ENCODE assay signal across 8 mouse cellular contexts in genomic region chr17:29457795-29458560, GRCm38 (mm10). TPM values are rescaled to one million over a fixed set of nuclear protein-coding genes. Genes with fewer than 3 reads are reported as not detected.
A peak's percentile ranks its signal among the peaks of the same experiment; 100 is the strongest.
DNase-seq lines count a peak whose midpoint lies in the region; ATAC-seq and TF ChIP-seq lines count a peak whose summit lies in the region.

No protein-coding gene starts in this region.

- no peak for ATAC-seq in neural tube, embryonic 15.5 days (ENCODE audit: low FRiP score)
- peak; percentile 35; the same call in 1 of the 2 replicates for ATAC-seq in stomach, postnatal 0 days (ENCODE audit: low FRiP score, low TSS enrichment)

- intact Hi-C loops in heart, postnatal 25 days (cut with DNase I): loop anchor here (2.0 to 5.0 kb wide), 2 partner anchors 33 to 36 kb away; partner anchors contain the start of gene Pim1
- intact Hi-C loops in left cerebral cortex, postnatal 10 days (cut with DNase I): no loop called here

- peaks cover 17% of the 10 kb centered on the region for H3K4me1 ChIP-seq in neural tube, embryonic 15.5 days
- H3K4me1 ChIP-seq in stomach, postnatal 0 days (replicated peaks; ENCODE audit: control insufficient read depth, insufficient read depth): peaks cover 6% of the 10 kb centered on the region; the same call in 1 of the 2 replicates

- peak; percentile 50 for DNase-seq in neural tube, embryonic 10.5 days (ENCODE audit: extremely low spot score, low spot score)
- DNase-seq in fat pad, adult 2 months (ENCODE audit: extremely low read depth, low read depth, low spot score): peak; percentile 21
- DNase-seq in heart, postnatal 25 days (ENCODE audit: low spot score): peak; percentile 62
- DNase-seq in stomach, postnatal 0 days (ENCODE audit: low spot score): no peak
- no peak for DNase-seq in left cerebral cortex, postnatal 10 days (ENCODE audit: extremely low spot score in 1 of 2, low spot score in 2 of 2)
- DNase-seq in layer of hippocampus, postnatal 36 days: no peak
- no peak for DNase-seq in testis, postnatal 10 days (ENCODE audit: low spot score)

- no peak for TF ChIP-seq CTCF in stomach, postnatal 0 days (IDR thresholded peaks at IDR 0.05; ENCODE audit: low read depth)

- no peaks in the 10 kb centered on the region for H3K9me3 ChIP-seq in neural tube, embryonic 15.5 days (replicated peaks)
- H3K9me3 ChIP-seq in stomach, postnatal 0 days (ENCODE audit: control insufficient read depth, low read length): no peaks in the 10 kb centered on the region

- H3K27ac ChIP-seq in neural tube, embryonic 15.5 days (replicated peaks): no peak overlapping the region
- H3K27ac ChIP-seq in stomach, postnatal 0 days (replicated peaks): peak overlapping the region; percentile 79

- no peak overlapping the region for H3K4me2 ChIP-seq in neural tube, embryonic 15.5 days
- H3K4me2 ChIP-seq in stomach, postnatal 0 days (replicated peaks; ENCODE audit: low read depth): no peak overlapping the region

- TF ChIP-seq EP300 in stomach, postnatal 0 days (optimal IDR thresholded peaks at IDR 0.05): no peak

- H3K9ac ChIP-seq in neural tube, embryonic 15.5 days (replicated peaks): no peak overlapping the region
- peak overlapping the region; percentile 18; the same call in 1 of the 2 replicates for H3K9ac ChIP-seq in stomach, postnatal 0 days (ENCODE audit: low read length)

- H3K27me3 ChIP-seq in neural tube, embryonic 15.5 days (replicated peaks): no peaks in the 10 kb centered on the region
- no peaks in the 10 kb centered on the region; the same call in 1 of the 2 replicates for H3K27me3 ChIP-seq in stomach, postnatal 0 days (ENCODE audit: control insufficient read depth, insufficient read depth, low read length)

- whole genome bisulfite sequencing in neural tube, embryonic 15.5 days: 40% methylated on average over 11 of the region's 11 CpGs
- WGBS in stomach, postnatal 0 days: 51% methylated on average over 11 of the region's 11 CpGs

- H3K4me3 ChIP-seq in neural tube, embryonic 15.5 days (replicated peaks): no peak overlapping the region
- H3K4me3 ChIP-seq in stomach, postnatal 0 days (ENCODE audit: low read depth, low read length): no peak overlapping the region

- no peaks in the 10 kb centered on the region for H3K36me3 ChIP-seq in neural tube, embryonic 15.5 days
- H3K36me3 ChIP-seq in stomach, postnatal 0 days (ENCODE audit: control insufficient read depth, insufficient read depth, low read length): no peaks in the 10 kb centered on the region

RNA-seq across cellular contexts. Expression of gene Pim1, which starts 32.6 kb away (rescaled TPM):
- polyA plus RNA-seq in neural tube, embryonic 15.5 days (2015; fragmentation: Nextera tagmentation; extraction: Ambion mirVana): 9.0 and 15.8 TPM in 2 replicates
- 10 to 100 TPM; 22.1 to 32.7 TPM for total RNA-seq in heart, postnatal 25 days (2021)
- polyA plus RNA-seq in stomach, postnatal 0 days (2015; fragmentation: Nextera tagmentation; extraction: Ambion mirVana): 28.6 and 32.8 TPM in 2 replicates
- total RNA-seq in left cerebral cortex, postnatal 10 days (2021): 1 to 10 TPM; 3.7 to 5.2 TPM
- total RNA-seq in layer of hippocampus, postnatal 36 days (2021): 1 to 10 TPM; 3.7 to 5.9 TPM

Comparison
In these comparisons a context has a peak if more than half of its experiments do, and no peak if none do; other contexts are left out.
1. DNase-seq: peak in neural tube, embryonic 10.5 days (single experiment), fat pad, adult 2 months (single experiment) and heart, postnatal 25 days (single experiment); none in stomach, postnatal 0 days (single experiment), left cerebral cortex, postnatal 10 days (0 of 2), layer of hippocampus, postnatal 36 days (0 of 2) and testis, postnatal 10 days (single experiment).